Mouse (Mus musculus) heart, embryonic 14.5 days (tissue): Measurements from ENCODE around the gene Vegfd. TPM values are rescaled to one million over a fixed set of nuclear protein-coding genes. Genes with fewer than 3 reads are reported as not detected.

Experiments
- ATAC-seq: fragments of 200-750 bp; cut with Nextera tagmentation; 2 replicates; pipeline ENCODE4 v1.8.0; 2017; ENCODE audit warnings: low read depth, moderate TSS enrichment; ENCODE audit not compliant: insufficient number of reproducible peaks, insufficient read depth, low FRiP score
- H3K27ac ChIP-seq, 2 experiments: fragments of 200-500 bp in 1 of 2; fragments of 300-500 bp in 1 of 2; sonication (generic) in 1 of 2; replicated peaks in 1 of 2; 2 replicates each; pipeline ENCODE4 v1.5.1; 2012 to 2014; ENCODE audit warnings: low read depth in 2 of 2, low read length in 2 of 2, control low read depth in 1 of 2, mild to moderate bottlenecking in 1 of 2, mixed read lengths in 1 of 2; ENCODE audit not compliant: control insufficient read depth in 1 of 2, insufficient read depth in 1 of 2
- H3K27me3 ChIP-seq: fragments of 300-500 bp; sonication (generic); 2 replicates; pipeline ENCODE4 v1.6.1; 2014; ENCODE audit warnings: mild to moderate bottlenecking, low read length, control low read depth; ENCODE audit not compliant: control insufficient read depth, insufficient read depth
- H3K36me3 ChIP-seq: fragments of 300-500 bp; sonication (generic); 2 replicates; pipeline ENCODE4 v1.6.1; 2014; ENCODE audit warnings: mild to moderate bottlenecking, control low read depth, low read length, mixed read lengths; ENCODE audit not compliant: control insufficient read depth, insufficient read depth
- H3K4me1 ChIP-seq, 2 experiments: fragments of 200-500 bp in 1 of 2; fragments of 300-500 bp in 1 of 2; sonication (generic) in 1 of 2; 2 replicates each; pipeline ENCODE4 v1.6.1; 2012 to 2014; ENCODE audit warnings: low read length in 2 of 2, control low read depth in 1 of 2, mixed read lengths in 1 of 2; ENCODE audit not compliant: control insufficient read depth in 2 of 2, insufficient read depth in 2 of 2
- H3K4me2 ChIP-seq: fragments of 300-500 bp; sonication (generic); 2 replicates; pipeline ENCODE4 v1.6.1; 2014; ENCODE audit warnings: mild to moderate bottlenecking, low read length
- H3K4me3 ChIP-seq, 2 experiments: fragments of 200-500 bp in 1 of 2; fragments of 300-500 bp in 1 of 2; sonication (generic) in 1 of 2; 2 replicates each; pipeline ENCODE4 v1.5.1; 2012 to 2014; ENCODE audit warnings: low read length in 2 of 2, mild to moderate bottlenecking in 2 of 2, control low read depth in 1 of 2, low read depth in 1 of 2, moderate library complexity in 1 of 2; ENCODE audit not compliant: control insufficient read depth in 1 of 2, insufficient read depth in 1 of 2
- H3K9ac ChIP-seq: fragments of 300-500 bp; sonication (generic); 2 replicates; pipeline ENCODE4 v1.6.1; 2014; ENCODE audit warnings: mild to moderate bottlenecking, low read length
- H3K9me3 ChIP-seq: fragments of 300-500 bp; sonication (generic); 2 replicates; pipeline ENCODE4 v1.6.1; 2016; ENCODE audit warnings: low read length, control low read depth; ENCODE audit not compliant: control insufficient read depth
- WGBS: fragments of 180-500 bp; shearing (Covaris S2); extraction: QIAGEN DNeasy Blood & Tissue Kit; methylation state at CpG from one replicate; pipeline ENCODE4 v1.1.7; 2014; 5-methylcytosine and 5-hydroxymethylcytosine counted together
- polyA plus RNA-seq: library from polyadenylated mRNA; unstranded; fragments of >200 nt; fragmentation: Nextera tagmentation; extraction: Ambion mirVana; gene quantifications from 2 replicates; pipeline ENCODE4 v1.2.1, GENCODE M21; 2014

The Vegfd gene
- polyA plus RNA-seq, 1 experiment from 2014 or later: 4.5 TPM

GRCm38 (mm10) chrX:164365153-164365865 lies 7.9 kb upstream of the Vegfd start:
- Histone ChIP-seq H3K4me3 (no peak overlapping the region), H3K4me1 (no peaks in the 10 kb centered on the region), H3K36me3 (no peaks in the 10 kb centered on the region), H3K27me3 (no peaks in the 10 kb centered on the region), H3K9ac (no peak overlapping the region), H3K27ac (no peak overlapping the region), H3K4me2 (no peak overlapping the region), H3K9me3 (no peaks in the 10 kb centered on the region)
- no peak for ATAC-seq
- WGBS: 80% methylated on average over 4 of the region's 4 CpGs

DNA sequence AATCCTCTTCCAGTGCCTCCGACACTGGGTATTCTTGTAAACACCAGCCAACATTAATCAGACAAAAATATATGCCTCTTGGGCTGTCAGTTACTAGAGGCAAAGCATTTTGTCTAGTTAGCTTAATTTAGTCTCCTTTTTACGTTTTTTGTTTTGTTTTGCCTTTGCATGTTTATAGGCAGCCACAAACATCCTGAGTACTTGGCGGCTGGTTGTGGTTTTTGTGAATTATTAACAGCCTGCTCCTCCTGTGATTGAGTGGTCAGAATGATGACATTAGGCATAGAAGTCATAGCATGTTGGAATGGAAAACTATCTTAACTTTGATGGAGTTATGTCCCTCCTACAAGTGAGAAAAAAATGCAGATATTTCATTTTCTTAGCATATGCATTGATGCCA lies 2.6 kb upstream of the Vegfd start:
- no peak overlapping the region for H3K9ac ChIP-seq
- 77% methylated on average over 3 of the region's 3 CpGs for WGBS
- no peaks in the 10 kb centered on the region for H3K27me3 ChIP-seq
- no peak overlapping the region for H3K4me3 ChIP-seq
- H3K9me3 ChIP-seq: no peaks in the 10 kb centered on the region
- no peak overlapping the region for H3K27ac ChIP-seq
- H3K36me3 ChIP-seq: no peaks in the 10 kb centered on the region
- H3K4me1 ChIP-seq: no peaks in the 10 kb centered on the region
- no peak for ATAC-seq
- H3K4me2 ChIP-seq: no peak overlapping the region

DNA sequence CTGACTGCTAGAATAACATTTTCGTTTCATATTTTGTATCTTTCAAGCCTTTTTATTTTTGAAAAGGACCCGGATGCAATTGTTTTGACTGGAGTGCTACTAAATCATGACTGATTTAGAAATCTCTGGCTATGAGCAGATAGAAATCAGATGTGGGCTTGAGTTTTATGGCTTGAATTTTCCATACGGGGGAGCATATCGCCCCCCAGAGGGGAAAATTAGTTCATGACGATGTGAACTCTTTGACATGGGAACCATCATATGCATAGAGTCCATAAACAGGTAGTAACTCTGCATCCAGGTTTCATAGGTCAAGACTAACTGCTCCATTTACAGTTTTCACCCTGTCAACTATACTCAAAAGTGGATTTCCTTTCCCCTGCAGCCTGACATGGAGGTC lies 1.4 kb downstream of the Vegfd start:
- WGBS: 51% methylated on average over 5 of the region's 5 CpGs
- H3K9ac ChIP-seq: no peak overlapping the region
- H3K4me3 ChIP-seq: no peak overlapping the region
- no peak overlapping the region for H3K27ac ChIP-seq
- H3K36me3 ChIP-seq: no peaks in the 10 kb centered on the region
- ATAC-seq: no peak
- no peaks in the 10 kb centered on the region for H3K9me3 ChIP-seq
- H3K27me3 ChIP-seq: no peaks in the 10 kb centered on the region
- no peak overlapping the region for H3K4me2 ChIP-seq
- H3K4me1 ChIP-seq: no peaks in the 10 kb centered on the region

- Histone ChIP-seq H3K36me3 (no peaks in the 10 kb centered on the region), H3K4me1 (no peaks in the 10 kb centered on the region), H3K4me2 (no peak overlapping the region), H3K27me3 (no peaks in the 10 kb centered on the region), H3K4me3 (no peak overlapping the region), H3K9me3 (no peaks in the 10 kb centered on the region), H3K27ac (no peak overlapping the region), H3K9ac (no peak overlapping the region)
- 72% methylated on average over 4 of the region's 4 CpGs for WGBS
- ATAC-seq: no peak
Observed at GRCm38 (mm10) chrX:164379721-164380120, 6.5 kb downstream of the Vegfd start.

GRCm38 (mm10) chrX:164381618-164382408 lies 8.6 kb downstream of the Vegfd start:
- Histone ChIP-seq H3K4me2 (peak overlapping the region; percentile 77), H3K4me3 (peak overlapping the region; percentile 40 to 42), H3K9ac (peak overlapping the region; percentile 62; the same call in 1 of the 2 replicates), H3K4me1 (no peaks in the 10 kb centered on the region), H3K36me3 (no peaks in the 10 kb centered on the region), H3K27me3 (no peaks in the 10 kb centered on the region), H3K9me3 (no peaks in the 10 kb centered on the region), H3K27ac (no peak overlapping the region; a peak in 1 of 4 replicates)
- peak; percentile 96 for ATAC-seq
- 15% methylated on average over 30 of the region's 33 CpGs for WGBS

- no peak overlapping the region for H3K9ac ChIP-seq
- no peak for ATAC-seq
- no peaks in the 10 kb centered on the region for H3K9me3 ChIP-seq
- H3K27ac ChIP-seq: no peak overlapping the region
- no peaks in the 10 kb centered on the region for H3K36me3 ChIP-seq
- 61% methylated on average over 4 of the region's 4 CpGs for WGBS
- no peaks in the 10 kb centered on the region for H3K27me3 ChIP-seq
- H3K4me2 ChIP-seq: no peak overlapping the region
- no peaks in the 10 kb centered on the region for H3K4me1 ChIP-seq
- no peak overlapping the region for H3K4me3 ChIP-seq
Observed at GRCm38 (mm10) chrX:164394091-164394490, 20.9 kb downstream of the Vegfd start.

- ATAC-seq: no peak
- WGBS: 52% methylated on average over 3 of the region's 3 CpGs
Observed at GRCm38 (mm10) chrX:164398456-164398855, 25.3 kb downstream of the Vegfd start.

More at GRCm38 (mm10) chrX:164398456-164398855, 25.3 kb downstream of the Vegfd start:
- Histone ChIP-seq H3K9me3 (no peaks in the 10 kb centered on the region), H3K27me3 (no peaks in the 10 kb centered on the region), H3K4me3 (no peak overlapping the region), H3K4me2 (no peak overlapping the region), H3K27ac (no peak overlapping the region), H3K9ac (no peak overlapping the region), H3K4me1 (no peaks in the 10 kb centered on the region), H3K36me3 (no peaks in the 10 kb centered on the region)
